Mouse (Mus musculus): ENCODE measurements at regions not wholly inside any gene's neighbourhood (a gene's known extent, or its start where the extent isn't known, plus 50 kb on each side); places are given as distances from the start of the nearest gene placed in this dataset.

DNA sequence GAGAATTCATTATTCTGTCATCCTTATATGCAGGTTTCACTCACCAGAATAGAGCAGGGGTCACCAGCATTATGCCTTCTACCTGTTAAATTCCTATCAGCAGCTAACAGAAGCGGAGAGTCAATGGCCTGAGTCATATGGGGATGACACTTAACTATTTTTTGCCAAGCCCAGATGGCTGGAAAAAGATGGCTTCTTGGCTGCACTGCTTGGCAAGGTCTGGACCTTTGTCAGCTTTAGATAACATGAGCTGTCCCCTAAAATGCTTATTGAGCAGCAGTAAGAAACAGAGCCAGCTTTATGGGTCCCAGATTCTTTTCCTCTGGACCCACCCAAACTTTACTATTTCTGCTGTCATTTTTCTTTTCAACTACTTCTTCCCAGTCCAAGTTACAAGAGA lies 565.3 kb upstream of the Lmcd1 start:
- TF ChIP-seq POLR2A (IDR thresholded peaks at IDR 0.05; ENCODE audit: low read depth, low read length) (no peak), CTCF (IDR thresholded peaks at IDR 0.05; ENCODE audit: borderline replicate concordance, insufficient read depth, low read length) (no peak)
